Mouse (Mus musculus) brain, embryonic 18.5 days (tissue): ENCODE results near the gene Olfr281.

ENCODE experiments used
- DNase-seq: peaks from one replicate; pipeline ENCODE4 v3.0.0-alpha.2; 2012; ENCODE audit warnings: low read depth, low spot score

Gene Olfr281

DNA sequence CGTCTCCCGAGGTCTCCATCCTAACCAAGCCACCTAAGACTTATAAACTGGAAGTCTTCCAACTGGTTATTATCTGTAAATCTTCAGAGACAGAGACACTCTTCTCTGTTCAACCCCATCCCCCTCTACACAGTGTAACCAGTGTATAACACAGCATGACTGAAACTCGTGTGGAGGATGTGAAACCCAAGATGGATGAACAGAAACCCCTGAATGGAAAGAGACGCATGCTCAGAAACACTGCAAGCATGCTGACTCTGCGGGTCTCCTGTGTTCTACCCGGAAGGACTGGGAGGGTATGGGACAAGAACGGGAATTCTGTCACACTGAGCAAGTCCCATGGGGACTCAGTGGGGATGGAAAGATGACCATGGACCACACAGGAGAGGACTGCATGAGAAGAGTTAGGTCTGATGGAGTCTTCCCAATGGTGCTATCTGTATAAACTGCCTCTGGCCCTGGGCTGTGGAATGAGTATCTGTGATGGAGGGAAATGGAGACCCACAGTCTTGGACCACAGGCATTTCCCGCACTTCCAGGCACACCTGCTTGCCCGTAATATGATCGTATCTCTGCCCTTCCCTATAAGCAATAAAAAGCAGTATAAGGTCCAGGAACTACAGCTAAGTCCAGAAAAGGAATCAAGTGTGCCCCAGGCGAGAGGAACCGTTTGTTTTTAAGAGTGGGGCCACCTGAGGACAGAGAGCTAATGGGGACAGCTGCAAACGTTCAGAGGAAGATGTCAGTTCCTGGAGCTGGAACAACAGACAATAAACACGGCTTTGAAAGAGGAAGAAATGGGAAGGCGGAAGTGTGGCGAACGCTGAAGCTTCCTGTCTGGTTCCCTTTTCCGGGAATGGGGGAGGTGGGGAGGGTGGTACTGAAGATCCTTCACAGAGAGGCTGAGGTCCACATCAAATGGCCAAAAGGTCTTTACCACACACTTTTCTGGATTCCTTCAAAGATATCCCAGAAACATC is 31.8 kb downstream of the Olfr281 start:
- no peak for DNase-seq

DNA sequence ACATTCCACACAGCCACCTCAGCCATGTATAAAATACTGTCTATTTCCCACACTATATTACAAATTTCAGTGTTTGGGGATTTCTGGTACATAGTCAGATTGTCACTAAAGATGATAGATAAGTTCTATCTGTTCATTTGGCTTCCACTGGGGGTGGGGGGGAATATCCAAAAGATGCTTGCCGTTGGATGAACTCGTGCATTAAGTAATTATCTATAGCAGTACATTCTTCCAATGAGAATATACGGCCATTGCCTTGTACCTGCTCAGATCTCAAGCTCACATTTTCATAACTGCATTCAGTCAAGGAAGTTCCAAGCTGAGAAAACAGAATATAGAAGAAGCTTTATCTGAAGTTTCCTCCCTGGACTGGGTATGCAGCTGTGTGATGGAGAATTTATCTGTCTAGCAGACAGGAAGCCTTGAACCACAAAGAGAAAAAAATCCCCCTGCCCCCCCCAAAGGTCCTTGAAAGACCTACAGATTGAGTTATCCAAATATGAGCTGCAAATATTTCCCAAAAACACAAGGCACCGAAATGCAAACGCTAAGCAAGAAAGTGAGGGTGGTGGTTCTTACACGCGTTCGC is 34.1 kb downstream of the Olfr281 start:
- no peak for DNase-seq

DNA sequence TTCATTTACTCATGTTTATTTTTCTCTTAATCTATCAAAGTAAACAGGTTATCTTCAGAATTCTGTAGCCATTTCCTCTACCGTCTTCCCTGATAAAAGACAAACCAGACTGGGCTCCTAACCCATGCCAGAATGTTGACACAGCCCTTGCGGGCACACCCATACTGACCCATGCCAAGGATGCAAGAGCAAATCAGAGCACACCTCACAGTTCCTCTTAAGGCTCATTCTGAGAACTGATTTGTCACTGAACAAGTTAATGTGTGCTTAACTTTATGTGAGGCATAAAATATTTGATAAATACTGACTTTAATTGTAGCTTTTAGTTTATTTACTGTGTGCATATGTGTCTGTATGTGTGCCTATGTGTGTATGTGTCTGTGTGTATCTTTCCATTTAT is 38.9 kb downstream of the Olfr281 start:
- no peak for DNase-seq

DNA sequence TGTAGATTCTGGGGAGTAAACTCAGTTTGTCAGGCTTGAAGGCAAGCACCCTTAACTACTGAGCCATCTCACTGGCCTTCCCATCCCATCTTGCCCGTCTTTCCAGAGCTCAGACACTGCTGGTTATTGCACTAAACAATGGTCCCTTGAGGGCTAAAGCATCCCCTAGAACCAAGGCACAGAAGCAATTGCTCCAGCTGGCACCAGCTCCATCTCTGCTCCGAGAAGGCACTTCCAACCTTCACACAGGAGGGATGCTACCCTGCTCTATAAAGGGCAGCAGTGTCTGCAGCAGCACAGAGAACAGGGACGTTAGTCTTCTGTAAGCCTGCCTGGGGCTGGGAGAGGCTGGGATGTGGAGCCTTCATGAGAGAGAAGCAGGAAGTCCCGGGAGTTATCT is 39.7 kb downstream of the Olfr281 start, which contains the start of gene Olfr279:
Gene Olfr279, plus strand, starts transcription at position 301 of the 400 bp plus-strand sequence.
- no peak for DNase-seq

DNA sequence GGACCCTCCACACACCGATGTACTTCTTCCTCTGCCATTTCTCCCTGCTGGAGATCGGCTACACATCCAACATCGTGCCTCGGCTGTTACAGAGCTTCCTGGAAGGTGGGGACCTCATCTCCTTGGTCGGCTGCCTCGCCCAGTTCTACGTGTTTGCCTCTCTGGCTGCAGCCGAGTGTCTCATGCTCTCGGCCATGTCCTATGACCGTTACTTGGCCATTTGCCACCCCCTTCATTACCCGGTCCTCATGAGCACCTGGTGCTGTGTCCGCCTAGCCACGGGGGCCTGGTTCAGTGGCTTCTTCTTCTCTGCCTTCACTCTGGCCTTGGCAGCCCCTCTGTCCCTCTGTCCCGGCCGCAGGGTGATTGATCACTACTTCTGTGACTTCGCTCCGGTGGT is 45.2 kb downstream of the Olfr281 start:
- no peak for DNase-seq

DNA sequence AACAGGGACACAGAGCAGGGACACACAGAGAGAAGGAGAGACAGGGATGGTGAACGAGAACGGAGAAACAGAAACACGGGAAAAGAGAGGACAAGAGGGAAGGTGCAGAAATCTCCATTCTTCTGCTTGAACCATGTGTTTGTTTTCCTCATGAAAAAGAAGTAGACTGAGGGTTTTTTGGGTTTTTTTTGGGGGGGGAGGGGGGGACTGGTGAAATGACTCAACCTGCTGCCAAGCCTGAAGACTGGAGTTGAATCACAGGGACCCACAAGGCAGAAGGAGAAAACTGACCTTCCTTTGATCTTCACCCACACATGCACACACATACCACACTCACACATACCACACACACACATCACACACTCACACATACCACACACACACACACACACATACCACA is 50.9 kb downstream of the Olfr281 start:
- DNase-seq: no peak

DNA sequence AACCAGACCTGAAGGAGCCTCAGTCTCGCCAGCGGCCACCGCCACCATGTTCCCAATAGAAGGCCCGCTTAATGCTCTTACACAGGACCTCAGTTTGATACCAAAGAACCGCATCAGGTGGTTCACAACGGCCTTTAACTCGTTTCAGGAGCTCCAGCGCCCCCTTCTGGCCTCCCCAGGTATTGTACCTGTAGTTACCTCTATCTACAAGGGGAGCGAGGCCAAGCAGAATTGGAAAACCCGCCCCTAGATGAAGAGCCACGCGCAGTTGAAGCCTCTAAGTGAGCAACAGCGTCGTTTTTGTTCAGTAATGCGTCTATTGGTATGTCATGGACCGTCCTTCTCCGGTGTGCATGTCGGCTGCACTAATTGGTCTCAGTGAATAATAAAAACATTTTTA is 52.1 kb downstream of the Olfr281 start:
- DNase-seq: no peak

DNA sequence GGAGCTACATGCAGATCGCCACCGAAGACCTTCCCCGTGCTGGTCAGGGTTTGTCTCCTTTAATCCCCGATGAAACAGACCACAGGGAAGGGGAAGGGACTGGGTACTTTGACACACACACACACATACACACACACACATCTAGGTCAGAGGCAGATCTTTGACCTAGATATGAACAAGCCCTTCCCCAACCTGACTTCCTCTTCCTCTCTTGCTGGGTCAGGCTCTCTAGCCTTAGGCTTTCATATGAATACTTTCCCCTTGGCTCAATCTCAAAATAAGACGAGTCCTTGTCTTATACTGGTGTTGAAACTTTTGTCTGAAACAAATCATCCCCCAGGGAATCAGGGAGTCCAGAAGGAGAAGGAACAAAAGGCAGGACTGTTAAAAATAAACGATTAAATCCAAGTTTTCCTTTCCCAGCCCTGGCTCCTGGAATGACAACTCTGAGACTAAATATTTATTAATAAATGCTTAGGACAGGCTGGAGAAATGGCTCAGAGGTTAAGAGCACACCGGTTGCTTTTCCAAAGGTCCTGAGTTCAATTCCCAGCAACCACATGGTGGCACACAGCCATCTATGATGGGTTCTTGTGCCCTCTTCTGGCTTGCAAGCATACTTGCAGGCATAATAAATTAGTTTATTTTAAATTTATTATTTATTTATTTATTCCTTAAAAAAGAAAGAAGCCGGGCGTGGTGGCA is 54.0 kb downstream of the Olfr281 start:
- DNase-seq: no peak

DNA sequence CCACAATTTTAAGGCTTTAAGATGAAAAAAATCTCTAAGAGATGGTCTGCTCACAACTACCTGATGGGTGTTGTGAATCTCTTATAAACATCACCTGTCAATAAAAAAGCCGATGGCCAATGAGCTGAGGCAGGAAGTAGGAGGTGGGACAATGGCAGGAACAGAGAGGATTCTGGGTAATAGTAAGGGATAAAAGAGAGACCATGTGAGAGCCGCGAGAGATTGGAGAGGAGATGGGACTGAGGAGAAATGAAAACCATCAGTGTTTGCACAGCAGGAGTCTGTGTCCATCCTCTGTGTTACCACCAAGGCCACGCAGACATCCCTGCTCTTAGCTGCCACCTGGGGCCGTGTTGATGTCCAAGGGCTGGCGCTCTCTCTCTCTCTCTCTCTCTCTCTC is 54.9 kb downstream of the Olfr281 start:
- no peak for DNase-seq

DNA sequence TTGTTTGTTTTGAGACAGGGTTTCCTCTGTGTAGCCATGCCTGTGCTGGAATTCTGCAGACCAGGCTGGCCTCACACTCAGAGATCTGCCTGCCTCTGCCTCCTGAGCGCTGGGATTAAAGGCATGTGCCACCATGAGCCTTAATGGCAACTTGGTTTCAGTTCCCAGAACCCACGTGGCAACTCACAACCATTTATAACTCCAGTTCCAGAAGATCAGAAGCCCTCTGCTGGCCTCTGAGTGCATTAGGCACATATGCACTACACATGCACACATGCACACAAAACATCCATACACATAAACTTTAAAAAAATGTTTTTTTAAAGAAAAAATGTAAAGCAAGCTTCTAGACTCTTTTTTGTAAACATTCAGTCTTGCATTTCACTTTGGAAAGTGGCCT is 57.0 kb downstream of the Olfr281 start:
- DNase-seq: no peak
